Mouse (Mus musculus) liver, postnatal 0 days (tissue): ENCODE data around the gene Zfp966.
"Not testable (repeated sequence)": the region's sequence is repeated elsewhere in the genome, so short reads cannot be mapped to it uniquely, and the experiment has no call there.

Experiments used
- CTCF ChIP-seq: sonication (generic); IDR thresholded peaks from 2 replicates; pipeline ENCODE4 v1.5.1; 2016; ENCODE audit warnings: antibody characterized with exemption, low read depth
- EP300 ChIP-seq: IDR thresholded peaks from 2 replicates; pipeline ENCODE4 v1.6.1; 2016; ENCODE audit warnings: antibody characterized with exemption, low read depth, mild to moderate bottlenecking

DNA sequence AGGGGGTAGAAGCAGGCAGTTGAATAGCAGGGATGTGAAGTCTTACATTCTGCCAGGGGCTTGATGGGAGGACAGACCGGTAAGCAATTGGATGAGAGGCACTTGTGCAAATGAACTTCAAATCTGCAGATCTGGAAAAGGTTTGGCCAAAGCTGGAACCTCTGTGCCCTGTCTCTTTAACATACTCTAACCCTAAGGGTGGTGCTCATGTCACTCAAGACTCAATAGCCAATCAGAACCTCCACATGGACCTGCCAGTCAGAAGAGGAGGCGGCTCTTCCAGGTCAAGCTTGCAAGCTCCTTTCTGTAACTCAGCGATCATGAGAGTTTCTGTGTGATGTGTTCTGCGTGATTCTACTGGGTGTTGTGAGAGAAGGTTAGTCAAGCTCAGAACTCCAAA is 34.1 kb upstream of the Zfp966 start, which contains the start of gene Gm2026:
- TF ChIP-seq EP300, CTCF: not testable (repeated sequence)
